Mouse (Mus musculus): ENCODE measurements around the gene Dvl3. TPM values are rescaled to one million over a fixed set of nuclear protein-coding genes. Genes with fewer than 3 reads are reported as not detected.

Dvl3 gene
- polyA plus RNA-seq, 1 experiment, result 42.7 TPM

- Histone ChIP-seq H3K4me1 (replicated peaks; ENCODE audit: control insufficient read depth, insufficient read depth, low read length) (no peaks in the 10 kb centered on the region), H3K36me3 (ENCODE audit: control insufficient read depth, insufficient read depth, low read length) (peaks cover 29% of the 10 kb centered on the region), H3K27me3 (ENCODE audit: control insufficient read depth, insufficient read depth, low read length) (no peaks in the 10 kb centered on the region), H3K27ac (ENCODE audit: control insufficient read depth, insufficient read depth, low read length) (no peak overlapping the region), H3K4me3 (ENCODE audit: control insufficient read depth, insufficient read depth, low read length) (no peak overlapping the region)
- DNase-seq, result no peak
- no peak for TF ChIP-seq CTCF (IDR thresholded peaks at IDR 0.05; ENCODE audit: borderline replicate concordance, control insufficient read depth, extremely low read depth, insufficient read depth, low read length, poor library complexity)
- no peak for TF ChIP-seq POLR2A (IDR thresholded peaks at IDR 0.05; ENCODE audit: control insufficient read depth, extremely low read depth, insufficient read depth, low read length, poor library complexity)
- 100% methylated on average over 1 of the region's 1 CpGs for whole genome bisulfite sequencing
These were observed 12.6 kb downstream of the Dvl3 start for GRCm38 (mm10) chr16:20529375-20529774.

GRCm38 (mm10) chr16:20530941-20531340 lies 14.2 kb downstream of the Dvl3 start:
- Histone ChIP-seq H3K4me3 (ENCODE audit: control insufficient read depth, insufficient read depth, low read length) (no peak overlapping the region), H3K27ac (ENCODE audit: control insufficient read depth, insufficient read depth, low read length) (no peak overlapping the region), H3K27me3 (ENCODE audit: control insufficient read depth, insufficient read depth, low read length) (no peaks in the 10 kb centered on the region), H3K4me1 (replicated peaks; ENCODE audit: control insufficient read depth, insufficient read depth, low read length) (peaks cover 2% of the 10 kb centered on the region), H3K36me3 (ENCODE audit: control insufficient read depth, insufficient read depth, low read length) (peaks cover 22% of the 10 kb centered on the region)
- WGBS, result 97% methylated on average over 20 of the region's 20 CpGs
- DNase-seq, result no peak
- no peak for TF ChIP-seq POLR2A (IDR thresholded peaks at IDR 0.05; ENCODE audit: control insufficient read depth, extremely low read depth, insufficient read depth, low read length, poor library complexity)

DNA sequence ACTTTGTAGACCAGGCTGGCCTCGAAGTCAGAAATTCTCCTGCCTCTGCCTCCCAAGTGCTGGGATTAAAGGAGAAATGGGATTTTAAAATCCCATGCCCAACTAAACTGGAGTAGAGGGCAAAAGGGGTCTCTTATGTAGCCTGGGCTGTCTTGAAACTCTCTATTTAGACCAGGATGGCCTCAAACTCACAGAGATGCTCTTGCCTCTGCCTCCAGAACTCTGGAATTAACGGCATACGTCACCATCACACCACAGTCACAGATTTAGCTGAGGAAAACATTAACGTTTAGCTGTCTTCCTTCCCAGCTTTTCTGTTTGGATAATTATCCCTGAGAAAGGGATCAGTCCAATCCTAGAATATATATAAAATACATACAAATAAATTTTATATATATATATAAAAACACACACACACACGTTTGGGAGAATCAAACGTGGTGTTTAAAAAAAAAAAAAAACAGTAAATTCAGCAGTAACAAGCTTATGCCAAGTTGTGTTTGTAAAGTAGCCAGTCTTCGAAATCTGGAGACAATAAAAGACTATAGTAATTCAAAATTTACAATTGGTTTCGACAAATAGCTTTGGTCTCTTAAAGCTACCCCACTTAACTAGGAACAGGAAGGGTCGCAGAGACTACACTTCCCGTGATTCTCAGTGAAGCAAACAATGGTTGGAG lies 18.0 kb downstream of the Dvl3 start:
- peaks cover 18% of the 10 kb centered on the region for H3K4me1 ChIP-seq (replicated peaks; ENCODE audit: control insufficient read depth, insufficient read depth, low read length)
- H3K4me3 ChIP-seq (ENCODE audit: control insufficient read depth, insufficient read depth, low read length), result no peak overlapping the region
- no peak for DNase-seq
- TF ChIP-seq POLR2A (IDR thresholded peaks at IDR 0.05; ENCODE audit: control insufficient read depth, extremely low read depth, insufficient read depth, low read length, poor library complexity), result no peak
- no peak for TF ChIP-seq CTCF (IDR thresholded peaks at IDR 0.05; ENCODE audit: borderline replicate concordance, control insufficient read depth, extremely low read depth, insufficient read depth, low read length, poor library complexity)
- no peaks in the 10 kb centered on the region for H3K27me3 ChIP-seq (ENCODE audit: control insufficient read depth, insufficient read depth, low read length)
- H3K27ac ChIP-seq (ENCODE audit: control insufficient read depth, insufficient read depth, low read length), result no peak overlapping the region
- WGBS, result 34% methylated on average over 10 of the region's 10 CpGs
- peaks cover 21% of the 10 kb centered on the region for H3K36me3 ChIP-seq (ENCODE audit: control insufficient read depth, insufficient read depth, low read length)

GRCm38 (mm10) chr16:20535296-20536080 lies 18.7 kb downstream of the Dvl3 start, which contains the start of gene Ap2m1:
TSS of gene Ap2m1 (plus strand) at chr16:20535478.
- Histone ChIP-seq H3K4me3 (ENCODE audit: control insufficient read depth, insufficient read depth, low read length) (peak within 1 kb of the TSS; percentile 77), H3K36me3 (ENCODE audit: control insufficient read depth, insufficient read depth, low read length) (peaks cover 28% of the 10 kb centered on the region), H3K27me3 (ENCODE audit: control insufficient read depth, insufficient read depth, low read length) (no peaks in the 10 kb centered on the region), H3K27ac (ENCODE audit: control insufficient read depth, insufficient read depth, low read length) (no peak within 1 kb of the TSS), H3K4me1 (replicated peaks; ENCODE audit: control insufficient read depth, insufficient read depth, low read length) (peaks cover 18% of the 10 kb centered on the region)
- under 1% methylated on average over 52 of the region's 52 CpGs for WGBS
- peak; percentile 92 for DNase-seq
- TF ChIP-seq POLR2A (IDR thresholded peaks at IDR 0.05; ENCODE audit: control insufficient read depth, extremely low read depth, insufficient read depth, low read length, poor library complexity) (peak; percentile 42; the same call in 1 of the 2 replicates), CTCF (IDR thresholded peaks at IDR 0.05; ENCODE audit: borderline replicate concordance, control insufficient read depth, extremely low read depth, insufficient read depth, low read length, poor library complexity) (no peak)

GRCm38 (mm10) chr16:20536081-20536665 lies 19.4 kb downstream of the Dvl3 start:
- Histone ChIP-seq H3K4me3 (ENCODE audit: control insufficient read depth, insufficient read depth, low read length) (peak overlapping the region; percentile 77), H3K27me3 (ENCODE audit: control insufficient read depth, insufficient read depth, low read length) (no peaks in the 10 kb centered on the region), H3K36me3 (ENCODE audit: control insufficient read depth, insufficient read depth, low read length) (peaks cover 29% of the 10 kb centered on the region), H3K4me1 (replicated peaks; ENCODE audit: control insufficient read depth, insufficient read depth, low read length) (peaks cover 18% of the 10 kb centered on the region), H3K27ac (ENCODE audit: control insufficient read depth, insufficient read depth, low read length) (no peak overlapping the region)
- WGBS, result 39% methylated on average over 9 of the region's 9 CpGs
- no peak for DNase-seq
- TF ChIP-seq POLR2A (IDR thresholded peaks at IDR 0.05; ENCODE audit: control insufficient read depth, extremely low read depth, insufficient read depth, low read length, poor library complexity), result no peak
- TF ChIP-seq CTCF (IDR thresholded peaks at IDR 0.05; ENCODE audit: borderline replicate concordance, control insufficient read depth, extremely low read depth, insufficient read depth, low read length, poor library complexity), result no peak

DNA sequence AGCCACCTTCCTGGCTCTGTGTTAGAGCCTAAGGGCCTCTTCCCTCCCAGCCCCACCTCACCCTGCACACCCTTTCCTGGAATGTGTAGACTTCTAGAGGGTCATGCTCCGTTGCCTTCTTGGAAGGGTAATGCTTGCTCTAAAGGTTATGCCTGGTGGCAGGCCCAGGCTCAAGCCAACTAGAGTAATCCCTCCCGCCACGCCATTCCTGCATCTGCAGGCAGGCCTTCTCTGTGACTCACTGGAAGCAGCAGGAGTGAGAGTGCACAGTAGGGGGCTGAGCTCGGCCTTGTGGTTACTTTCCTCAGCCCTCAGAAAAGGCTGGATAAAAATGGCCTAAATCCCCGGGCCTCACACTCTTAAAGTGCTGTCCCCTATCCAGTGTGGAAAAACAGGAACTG lies 20.3 kb downstream of the Dvl3 start:
- no peak for TF ChIP-seq POLR2A (IDR thresholded peaks at IDR 0.05; ENCODE audit: control insufficient read depth, extremely low read depth, insufficient read depth, low read length, poor library complexity)
- TF ChIP-seq CTCF (IDR thresholded peaks at IDR 0.05; ENCODE audit: borderline replicate concordance, control insufficient read depth, extremely low read depth, insufficient read depth, low read length, poor library complexity), result no peak
- DNase-seq, result no peak
- H3K4me1 ChIP-seq (replicated peaks; ENCODE audit: control insufficient read depth, insufficient read depth, low read length), result peaks cover 18% of the 10 kb centered on the region
- no peaks in the 10 kb centered on the region for H3K27me3 ChIP-seq (ENCODE audit: control insufficient read depth, insufficient read depth, low read length)
- H3K27ac ChIP-seq (ENCODE audit: control insufficient read depth, insufficient read depth, low read length), result no peak overlapping the region
- WGBS, result 79% methylated on average over 5 of the region's 5 CpGs
- H3K36me3 ChIP-seq (ENCODE audit: control insufficient read depth, insufficient read depth, low read length), result peaks cover 33% of the 10 kb centered on the region
- H3K4me3 ChIP-seq (ENCODE audit: control insufficient read depth, insufficient read depth, low read length), result no peak overlapping the region

All from thymus, adult 2 months (tissue).